Mouse (Mus musculus): Measurements from ENCODE around the gene Ccdc173. TPM values are rescaled to one million over a fixed set of nuclear protein-coding genes. Genes with fewer than 3 reads are reported as not detected.
A peak's percentile ranks its signal among the peaks of the same experiment; 100 is the strongest.

Ccdc173 gene
- total RNA-seq (2012; rRNA removed) (1.3 TPM in 2 replicates), total RNA-seq (2014; rRNA removed) (1.7 and 1.8 TPM in 2 replicates), polyA plus RNA-seq (2012; ENCODE audit: insufficient read length, low read depth) (3.6 and 3.9 TPM in 2 replicates)

DNA sequence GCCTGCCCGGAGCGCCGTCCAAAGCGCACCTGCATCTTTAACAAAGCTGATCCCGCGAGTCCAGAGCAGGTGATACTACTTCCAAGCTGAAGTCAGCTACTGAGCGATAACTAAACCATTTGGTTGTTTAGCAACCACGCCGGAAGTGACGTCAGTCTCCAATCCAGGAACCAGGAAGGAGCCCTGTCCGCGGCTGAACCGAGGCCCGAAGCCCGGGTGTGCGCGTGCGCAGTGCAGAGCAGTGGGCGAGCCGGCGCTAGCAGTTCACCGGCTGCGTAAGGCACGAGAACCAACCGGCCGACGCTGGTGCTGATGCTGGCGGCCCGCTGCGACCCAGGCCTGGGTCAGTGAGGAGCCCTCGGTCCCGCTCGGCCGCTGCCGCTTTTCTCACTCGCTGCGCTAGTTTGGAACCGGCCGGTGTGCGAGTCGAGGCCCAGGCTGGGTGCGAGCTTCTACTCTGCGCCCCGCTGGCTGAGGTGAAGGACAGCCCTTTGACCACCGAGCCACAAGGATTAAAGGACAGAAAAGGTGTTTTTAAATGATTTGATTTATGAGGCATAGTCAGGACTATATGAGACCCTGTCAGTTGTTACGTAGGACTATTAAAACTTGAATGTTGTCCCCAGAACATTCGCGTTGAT is at the start of gene Ccdc173, which contains the start of gene Phospho2:
TSS of gene Ccdc173 (minus strand) at position 147 of the 641 bp plus-strand sequence.
TSS of gene Phospho2 (plus strand) at position 195 of the 641 bp plus-strand sequence.
- Histone ChIP-seq H3K79me2 (replicated peaks; ENCODE audit: control insufficient read depth, extremely low read depth, insufficient read depth, poor library complexity, severe bottlenecking) (no peaks in the 10 kb centered on the region), H3K36me3 (replicated peaks in 1 of 2; ENCODE audit: control insufficient read depth in 1 of 2, insufficient read depth in 1 of 2, low read length in 1 of 2) (peaks cover 10 to 26% of the 10 kb centered on the region in 2 experiments), H3K27me3 (replicated peaks) (no peaks in the 10 kb centered on the region), H3K4me2 (ENCODE audit: insufficient read depth, low read depth, poor library complexity, severe bottlenecking) (peak within 1 kb of the TSS; percentile 77), H3K9ac (ENCODE audit: insufficient read depth, low read depth) (peak within 1 kb of the TSS; percentile 77), H3K4me1 (ENCODE audit: control insufficient read depth in 1 of 2, insufficient read depth in 2 of 2) (peaks cover 0 to 16% of the 10 kb centered on the region in 2 experiments; a peak in 1 of 4 replicates), H3K27ac (ENCODE audit: insufficient read depth, low read depth) (peak within 1 kb of the TSS; percentile 23; the same call in 1 of the 2 replicates), H3K4me3 (replicated peaks in 1 of 3; ENCODE audit: low read depth in 2 of 3, low read length in 2 of 3, poor library complexity in 1 of 3) (peak within 1 kb of the TSS; percentile 76 to 86 (median 81)), H3K9me3 (replicated peaks; ENCODE audit: low read length) (no peaks in the 10 kb centered on the region)
- DNase-seq (ENCODE audit: extremely low read depth) = peak; percentile 99
- in situ Hi-C loops (cut with MboI; ENCODE audit: low pct_ligation_motif_present, low pct_unique_long_range_greater_than_20kb, low sequenced_read_pairs) = loop anchor here (25.0 kb wide), 1 partner anchor 152 kb away; the partner anchor contains the start of gene Bbs5
- peak; percentile 82 for TF ChIP-seq JUND (conservative IDR thresholded peaks at IDR 0.05; ENCODE audit: low read depth, low read length)
- TF ChIP-seq TBP (conservative IDR thresholded peaks at IDR 0.05; ENCODE audit: low read depth, low read length) = peak; percentile 38; the same call in 1 of the 2 replicates
- TF ChIP-seq EP300 (IDR thresholded peaks at IDR 0.05; ENCODE audit: low read length) = no peak
- peak; percentile 93 for TF ChIP-seq ZMIZ1 (IDR thresholded peaks at IDR 0.05; ENCODE audit: low read depth, low read length)
- peak; percentile 78 for TF ChIP-seq MEF2A (IDR thresholded peaks at IDR 0.05; ENCODE audit: borderline replicate concordance, low read depth, low read length)
- TF ChIP-seq POLR2AphosphoS2 (IDR thresholded peaks at IDR 0.05; ENCODE audit: low read depth, low read length) = peak; percentile 62; the same call in 1 of the 2 replicates
- peak; percentile 88 for TF ChIP-seq POLR2A (IDR thresholded peaks at IDR 0.05; ENCODE audit: low read depth, low read length)
- TF ChIP-seq NELFE (IDR thresholded peaks at IDR 0.05; ENCODE audit: low read depth, low read length) = peak; percentile 83
- TF ChIP-seq UBTF (IDR thresholded peaks at IDR 0.05; ENCODE audit: low read depth, low read length) = peak; percentile 74; the same call in 1 of the 2 replicates
- TF ChIP-seq IRF4 (IDR thresholded peaks at IDR 0.05; ENCODE audit: low read depth, low read length) = peak; percentile 41
- peak; percentile 82 for TF ChIP-seq JUN (IDR thresholded peaks at IDR 0.05; ENCODE audit: insufficient read depth, low read depth, low read length)
- 0 out of 2 replicates have a peak, but pooled peaks have one; percentile 41 for TF ChIP-seq KAT2A (IDR thresholded peaks at IDR 0.05; ENCODE audit: insufficient replicate concordance, low read length)
- TF ChIP-seq ZNF384 (IDR thresholded peaks at IDR 0.05; ENCODE audit: low read depth, low read length) = no peak
- no peak for TF ChIP-seq ZC3H11A (IDR thresholded peaks at IDR 0.05; ENCODE audit: low read depth, low read length)
- peak; percentile 100 for TF ChIP-seq ELF1 (IDR thresholded peaks at IDR 0.05; ENCODE audit: low read depth, low read length)
- TF ChIP-seq NRF1 (IDR thresholded peaks at IDR 0.05; ENCODE audit: low read depth, low read length) = peak; percentile 94
- peak; percentile 75 for TF ChIP-seq TCF12 (IDR thresholded peaks at IDR 0.05; ENCODE audit: low read depth, low read length)
- TF ChIP-seq SIN3A (IDR thresholded peaks at IDR 0.05; ENCODE audit: low read length) = peak; percentile 92
- 0 out of 2 replicates have a peak, but pooled peaks have one; percentile 21 for TF ChIP-seq ETS1 (conservative IDR thresholded peaks at IDR 0.05; ENCODE audit: low read depth, low read length)
- TF ChIP-seq ZKSCAN1 (IDR thresholded peaks at IDR 0.05; ENCODE audit: borderline replicate concordance, low read depth, low read length) = no peak
- peak; percentile 76; the same call in 1 of the 2 replicates for TF ChIP-seq MXI1 (IDR thresholded peaks at IDR 0.05; ENCODE audit: low read depth, low read length)
- peak; percentile 81 for TF ChIP-seq HCFC1 (IDR thresholded peaks at IDR 0.05; ENCODE audit: low read depth, low read length)
- no peak for TF ChIP-seq CTCF (conservative IDR thresholded peaks at IDR 0.05 in 1 of 2, IDR thresholded peaks at IDR 0.05 in 1 of 2; ENCODE audit: low read depth in 2 of 2, low read length in 2 of 2)
- dilution Hi-C loops (cut with MboI; ENCODE audit: extremely low pct_ligation_motif_present, extremely low pct_unique_long_range_greater_than_20kb, low sequenced_read_pairs) = no loop called here

All from CH12.LX (cell line).